Mouse (Mus musculus): ENCODE measurements at regions not wholly inside any gene's neighbourhood (a gene's known extent, or its start where the extent isn't known, plus 50 kb on each side); places are given as distances from the start of the nearest gene placed in this dataset.

GRCm38 (mm10) chr3:103463760-103464159 is 111.3 kb upstream of the Syt6 start:
- Histone ChIP-seq H3K27ac (ENCODE audit: insufficient read depth, low read depth, low read length) (no peak overlapping the region), H3K4me3 (ENCODE audit: insufficient read depth, low read length) (no peak overlapping the region), H3K4me1 (ENCODE audit: control insufficient read depth, insufficient read depth, low read length) (peaks cover 10% of the 10 kb centered on the region)
- TF ChIP-seq POLR2A (IDR thresholded peaks at IDR 0.05; ENCODE audit: borderline replicate concordance, low read depth, low read length): no peak
- no peak for TF ChIP-seq CTCF (IDR thresholded peaks at IDR 0.05; ENCODE audit: low read depth, low read length)

GRCm38 (mm10) chr3:103464181-103464580 is 110.8 kb upstream of the Syt6 start:
- Histone ChIP-seq H3K4me1 (ENCODE audit: control insufficient read depth, insufficient read depth, low read length) (peaks cover 10% of the 10 kb centered on the region), H3K4me3 (ENCODE audit: insufficient read depth, low read length) (no peak overlapping the region), H3K27ac (ENCODE audit: insufficient read depth, low read depth, low read length) (no peak overlapping the region)
- no peak for TF ChIP-seq CTCF (IDR thresholded peaks at IDR 0.05; ENCODE audit: low read depth, low read length)
- TF ChIP-seq POLR2A (IDR thresholded peaks at IDR 0.05; ENCODE audit: borderline replicate concordance, low read depth, low read length): no peak

GRCm38 (mm10) chr3:103464729-103465128 is 110.3 kb upstream of the Syt6 start:
- peaks cover 10% of the 10 kb centered on the region for H3K4me1 ChIP-seq (ENCODE audit: control insufficient read depth, insufficient read depth, low read length)
- no peak for TF ChIP-seq CTCF (IDR thresholded peaks at IDR 0.05; ENCODE audit: low read depth, low read length)
- no peak for TF ChIP-seq POLR2A (IDR thresholded peaks at IDR 0.05; ENCODE audit: borderline replicate concordance, low read depth, low read length)

GRCm38 (mm10) chr3:103465132-103465690 is 109.8 kb upstream of the Syt6 start:
- peaks cover 10% of the 10 kb centered on the region for H3K4me1 ChIP-seq (ENCODE audit: control insufficient read depth, insufficient read depth, low read length)
- no peak overlapping the region for H3K27ac ChIP-seq (ENCODE audit: insufficient read depth, low read depth, low read length)
- no peak overlapping the region for H3K4me3 ChIP-seq (ENCODE audit: insufficient read depth, low read length)
- TF ChIP-seq CTCF (IDR thresholded peaks at IDR 0.05; ENCODE audit: low read depth, low read length) (no peak), POLR2A (IDR thresholded peaks at IDR 0.05; ENCODE audit: borderline replicate concordance, low read depth, low read length) (no peak)

More at GRCm38 (mm10) chr3:103464729-103465128, 110.3 kb upstream of the Syt6 start:
- no peak overlapping the region for H3K4me3 ChIP-seq (ENCODE audit: insufficient read depth, low read length)
- no peak overlapping the region for H3K27ac ChIP-seq (ENCODE audit: insufficient read depth, low read depth, low read length)

GRCm38 (mm10) chr3:103465948-103466347 is 109.1 kb upstream of the Syt6 start:
- Histone ChIP-seq H3K27ac (ENCODE audit: insufficient read depth, low read depth, low read length) (no peak overlapping the region), H3K4me3 (ENCODE audit: insufficient read depth, low read length) (no peak overlapping the region), H3K4me1 (ENCODE audit: control insufficient read depth, insufficient read depth, low read length) (peaks cover 10% of the 10 kb centered on the region)
- no peak for TF ChIP-seq CTCF (IDR thresholded peaks at IDR 0.05; ENCODE audit: low read depth, low read length)

- H3K4me3 ChIP-seq (ENCODE audit: insufficient read depth, low read length): no peak overlapping the region
- peaks cover 5% of the 10 kb centered on the region; the same call in 1 of the 2 replicates for H3K4me1 ChIP-seq (ENCODE audit: control insufficient read depth, insufficient read depth, low read length)
- TF ChIP-seq CTCF (IDR thresholded peaks at IDR 0.05; ENCODE audit: low read depth, low read length): no peak
- no peak for TF ChIP-seq POLR2A (IDR thresholded peaks at IDR 0.05; ENCODE audit: borderline replicate concordance, low read depth, low read length)
- H3K27ac ChIP-seq (ENCODE audit: insufficient read depth, low read depth, low read length): no peak overlapping the region
These were observed 104.2 kb upstream of the Syt6 start for GRCm38 (mm10) chr3:103470586-103471400.

- TF ChIP-seq CTCF (IDR thresholded peaks at IDR 0.05; ENCODE audit: low read depth, low read length) (no peak), POLR2A (IDR thresholded peaks at IDR 0.05; ENCODE audit: borderline replicate concordance, low read depth, low read length) (no peak)
- H3K4me1 ChIP-seq (ENCODE audit: control insufficient read depth, insufficient read depth, low read length): peaks cover 5% of the 10 kb centered on the region; the same call in 1 of the 2 replicates
- H3K27ac ChIP-seq (ENCODE audit: insufficient read depth, low read depth, low read length): no peak overlapping the region
These were observed 102.4 kb upstream of the Syt6 start for GRCm38 (mm10) chr3:103472598-103472997.

GRCm38 (mm10) chr3:103473336-103473735 is 101.7 kb upstream of the Syt6 start:
- TF ChIP-seq CTCF (IDR thresholded peaks at IDR 0.05; ENCODE audit: low read depth, low read length) (no peak), POLR2A (IDR thresholded peaks at IDR 0.05; ENCODE audit: borderline replicate concordance, low read depth, low read length) (no peak)
- Histone ChIP-seq H3K27ac (ENCODE audit: insufficient read depth, low read depth, low read length) (no peak overlapping the region), H3K4me3 (ENCODE audit: insufficient read depth, low read length) (no peak overlapping the region), H3K4me1 (ENCODE audit: control insufficient read depth, insufficient read depth, low read length) (peaks cover 5% of the 10 kb centered on the region; the same call in 1 of the 2 replicates)

More at GRCm38 (mm10) chr3:103472598-103472997, 102.4 kb upstream of the Syt6 start:
- H3K4me3 ChIP-seq (ENCODE audit: insufficient read depth, low read length): no peak overlapping the region

GRCm38 (mm10) chr3:103479845-103480543 is 95.0 kb upstream of the Syt6 start:
- Histone ChIP-seq H3K27ac (ENCODE audit: insufficient read depth, low read depth, low read length) (no peak overlapping the region), H3K4me1 (ENCODE audit: control insufficient read depth, insufficient read depth, low read length) (no peaks in the 10 kb centered on the region), H3K4me3 (ENCODE audit: insufficient read depth, low read length) (no peak overlapping the region)
- no peak for TF ChIP-seq CTCF (IDR thresholded peaks at IDR 0.05; ENCODE audit: low read depth, low read length)
- no peak for TF ChIP-seq POLR2A (IDR thresholded peaks at IDR 0.05; ENCODE audit: borderline replicate concordance, low read depth, low read length)

- Histone ChIP-seq H3K4me3 (ENCODE audit: insufficient read depth, low read length) (no peak overlapping the region), H3K4me1 (ENCODE audit: control insufficient read depth, insufficient read depth, low read length) (no peaks in the 10 kb centered on the region), H3K27ac (ENCODE audit: insufficient read depth, low read depth, low read length) (no peak overlapping the region)
- no peak for TF ChIP-seq POLR2A (IDR thresholded peaks at IDR 0.05; ENCODE audit: borderline replicate concordance, low read depth, low read length)
- no peak for TF ChIP-seq CTCF (IDR thresholded peaks at IDR 0.05; ENCODE audit: low read depth, low read length)
These were observed 94.4 kb upstream of the Syt6 start for GRCm38 (mm10) chr3:103480676-103481075.
